In genomic region chr9:120184499-120184898, GRCm38 (mm10) we compare ENCODE assay signal across 9 mouse cellular contexts. TPM values are rescaled to one million over a fixed set of nuclear protein-coding genes. Genes with fewer than 3 reads are reported as not detected.
A peak's percentile ranks its signal among the peaks of the same experiment; 100 is the strongest.
DNase-seq lines count a peak whose midpoint lies in the region; ATAC-seq and TF ChIP-seq lines count a peak whose summit lies in the region.
"Had no signal": no experiment of that assay in that cellular context is flagged by ENCODE, and none has a peak within 500 bp of the region (broad histone marks: within the 10 kb centered on the region; RNA-seq: fewer than 3 reads in every experiment).

No protein-coding gene starts in this region.

- peak; percentile 52 for TF ChIP-seq CTCF in kidney, adult 2 months (conservative IDR thresholded peaks at IDR 0.05; ENCODE audit: insufficient read depth, insufficient read length, low read depth, low read length)
- TF ChIP-seq CTCF in thymus, adult 2 months (IDR thresholded peaks at IDR 0.05; ENCODE audit: borderline replicate concordance, control insufficient read depth, extremely low read depth, insufficient read depth, low read length, poor library complexity) = no peak

- no peak overlapping the region for H3K4me2 ChIP-seq in kidney, embryonic 14.5 days (replicated peaks; ENCODE audit: low read depth, low read length)
- H3K4me2 ChIP-seq in embryonic facial prominence, embryonic 14.5 days (ENCODE audit: low read depth, low read length) = no peak overlapping the region
- H3K4me2 ChIP-seq in hindbrain, embryonic 14.5 days (replicated peaks) = peak overlapping the region; percentile 2; the same call in 1 of the 2 replicates

- H3K4me3 ChIP-seq in kidney, adult 2 months (ENCODE audit: insufficient read depth, low read depth, low read length) = no peak overlapping the region
- H3K4me3 ChIP-seq in kidney, embryonic 14.5 days (ENCODE audit: low read length) = no peak overlapping the region
- no peak overlapping the region for H3K4me3 ChIP-seq in embryonic facial prominence, embryonic 14.5 days (ENCODE audit: low read depth, low read length)
- no peak overlapping the region for H3K4me3 ChIP-seq in hindbrain, embryonic 14.5 days (replicated peaks; ENCODE audit: low read length)
- H3K4me3 ChIP-seq in thymus, adult 2 months (ENCODE audit: control insufficient read depth, insufficient read depth, low read length) = no peak overlapping the region

- H3K9ac ChIP-seq in kidney, embryonic 14.5 days (ENCODE audit: low read depth, low read length) = no peak overlapping the region
- no peak overlapping the region for H3K9ac ChIP-seq in embryonic facial prominence, embryonic 14.5 days (ENCODE audit: low read depth, low read length)
- 0 out of 2 replicates have a peak overlapping the region, but pooled peaks have one; percentile 0 for H3K9ac ChIP-seq in hindbrain, embryonic 14.5 days

- no peak for ATAC-seq in kidney, embryonic 14.5 days (ENCODE audit: low FRiP score, low TSS enrichment)
- no peak for ATAC-seq in embryonic facial prominence, embryonic 14.5 days (ENCODE audit: low read depth)
- no peak for ATAC-seq in hindbrain, embryonic 14.5 days (ENCODE audit: low FRiP score)

- H3K4me1 ChIP-seq in kidney, adult 2 months (ENCODE audit: control insufficient read depth, insufficient read depth, low read length) = no peaks in the 10 kb centered on the region
- no peaks in the 10 kb centered on the region for H3K4me1 ChIP-seq in kidney, embryonic 14.5 days (ENCODE audit: control insufficient read depth, insufficient read depth, low read length)
- no peaks in the 10 kb centered on the region for H3K4me1 ChIP-seq in embryonic facial prominence, embryonic 14.5 days (ENCODE audit: control insufficient read depth, insufficient read depth, low read length)
- H3K4me1 ChIP-seq in hindbrain, embryonic 14.5 days (replicated peaks; ENCODE audit: control insufficient read depth, insufficient read depth, low read length) = no peaks in the 10 kb centered on the region
- no peaks in the 10 kb centered on the region for H3K4me1 ChIP-seq in thymus, adult 2 months (replicated peaks; ENCODE audit: control insufficient read depth, insufficient read depth, low read length)

- intact Hi-C loops in left cerebral cortex, postnatal 4 days (cut with DNase I) = loop anchor here (10.0 kb wide), 1 partner anchor 240 kb away; no protein-coding TSS in a partner anchor

- H3K36me3 ChIP-seq in kidney, adult 2 months (ENCODE audit: control insufficient read depth, insufficient read depth, low read length) = no peaks in the 10 kb centered on the region
- no peaks in the 10 kb centered on the region for H3K36me3 ChIP-seq in kidney, embryonic 14.5 days (ENCODE audit: control insufficient read depth, insufficient read depth, low read length)
- no peaks in the 10 kb centered on the region for H3K36me3 ChIP-seq in embryonic facial prominence, embryonic 14.5 days (ENCODE audit: control insufficient read depth, insufficient read depth, low read length)
- no peaks in the 10 kb centered on the region for H3K36me3 ChIP-seq in hindbrain, embryonic 14.5 days (replicated peaks; ENCODE audit: control insufficient read depth, insufficient read depth)
- H3K36me3 ChIP-seq in thymus, adult 2 months (ENCODE audit: control insufficient read depth, insufficient read depth, low read length) = no peaks in the 10 kb centered on the region

- peak; percentile 18 for DNase-seq in kidney, adult 2 months
- peak; percentile 71 for DNase-seq in adrenal gland, postnatal 14 days
- peak; percentile 73 for DNase-seq in embryonic facial prominence, embryonic 14.5 days (ENCODE audit: low spot score)
- peak; percentile 73 for DNase-seq in hindbrain, embryonic 14.5 days (ENCODE audit: low spot score)
- DNase-seq in left cerebral cortex, postnatal 4 days = peak; percentile 60
- DNase-seq in retina, embryonic 14.5 days (ENCODE audit: low spot score) = peak; percentile 73
- DNase-seq in thymus, adult 2 months = no peak

- H3K27ac ChIP-seq in kidney, adult 2 months (ENCODE audit: insufficient read depth, low read depth, low read length) = no peak overlapping the region
- no peak overlapping the region for H3K27ac ChIP-seq in kidney, embryonic 14.5 days (ENCODE audit: low read depth, low read length)
- H3K27ac ChIP-seq in embryonic facial prominence, embryonic 14.5 days (replicated peaks; ENCODE audit: low read depth, low read length) = no peak overlapping the region
- H3K27ac ChIP-seq in hindbrain, embryonic 14.5 days = no peak overlapping the region
- no peak overlapping the region for H3K27ac ChIP-seq in thymus, adult 2 months (ENCODE audit: control insufficient read depth, insufficient read depth, low read length)

- WGBS in kidney, adult 2 months = 22% methylated on average over 13 of the region's 13 CpGs
- 27% methylated on average over 13 of the region's 13 CpGs for WGBS in kidney, embryonic 14.5 days
- WGBS in embryonic facial prominence, embryonic 14.5 days = 28% methylated on average over 13 of the region's 13 CpGs
- WGBS in hindbrain, embryonic 14.5 days = 36% methylated on average over 13 of the region's 13 CpGs
- WGBS in thymus, adult 2 months = 40% methylated on average over 13 of the region's 13 CpGs

- TF ChIP-seq POLR2A in kidney, adult 2 months (IDR thresholded peaks at IDR 0.05; ENCODE audit: low read depth, low read length) = no peak
- no peak for TF ChIP-seq POLR2A in thymus, adult 2 months (IDR thresholded peaks at IDR 0.05; ENCODE audit: control insufficient read depth, extremely low read depth, insufficient read depth, low read length, poor library complexity)

- no peaks in the 10 kb centered on the region for H3K27me3 ChIP-seq in kidney, adult 2 months (replicated peaks; ENCODE audit: control insufficient read depth, insufficient read depth, low read length)
- H3K27me3 ChIP-seq in kidney, embryonic 14.5 days (ENCODE audit: control insufficient read depth, insufficient read depth, low read length) = no peaks in the 10 kb centered on the region
- H3K27me3 ChIP-seq in embryonic facial prominence, embryonic 14.5 days (replicated peaks; ENCODE audit: control insufficient read depth, insufficient read depth, low read length) = no peaks in the 10 kb centered on the region
- no peaks in the 10 kb centered on the region for H3K27me3 ChIP-seq in hindbrain, embryonic 14.5 days (ENCODE audit: control insufficient read depth, insufficient read depth, low read length)
- no peaks in the 10 kb centered on the region for H3K27me3 ChIP-seq in thymus, adult 2 months (ENCODE audit: control insufficient read depth, insufficient read depth, low read length)

- no peaks in the 10 kb centered on the region for H3K9me3 ChIP-seq in kidney, embryonic 14.5 days (ENCODE audit: control insufficient read depth, low read length)
- H3K9me3 ChIP-seq in embryonic facial prominence, embryonic 14.5 days (ENCODE audit: control insufficient read depth, low read length) = no peaks in the 10 kb centered on the region
- no peaks in the 10 kb centered on the region for H3K9me3 ChIP-seq in hindbrain, embryonic 14.5 days (ENCODE audit: control insufficient read depth, low read length)

RNA-seq across cellular contexts. Expression of gene Mobp, which starts 35.0 kb away (rescaled TPM):
- polyA plus RNA-seq in kidney, adult 2 months (2012; rRNA removed) = not detected in 2 replicates
- not detected in 2 replicates for polyA plus RNA-seq in kidney, embryonic 14.5 days (2014; fragmentation: Nextera tagmentation; extraction: Ambion mirVana)
- 0.15 TPM in 1 of 2 replicates, not detected in the other for total RNA-seq in adrenal gland, postnatal 14 days (2021)
- 0.08 TPM in 1 of 2 replicates, not detected in the other for polyA plus RNA-seq in embryonic facial prominence, embryonic 14.5 days (2014; fragmentation: Nextera tagmentation; extraction: Ambion mirVana)
- 0.08 and 0.15 TPM in 2 replicates for polyA plus RNA-seq in hindbrain, embryonic 14.5 days (2014; fragmentation: Nextera tagmentation; extraction: Ambion mirVana)
- total RNA-seq in left cerebral cortex, postnatal 4 days (2021) = under 1 TPM; 0.16 to 0.20 TPM
- 0.48 TPM in 1 of 2 replicates, not detected in the other for polyA plus RNA-seq in thymus, adult 2 months (2012; rRNA removed)
- polyA plus RNA-seq: lung, embryonic 16.5 days had no signal

RNA-seq across cellular contexts. Expression of gene Rpsa, which starts 57.0 kb away (rescaled TPM):
- 1,195 and 1,310 TPM in 2 replicates for polyA plus RNA-seq in kidney, adult 2 months (2012; rRNA removed)
- polyA plus RNA-seq in kidney, embryonic 14.5 days (2014; fragmentation: Nextera tagmentation; extraction: Ambion mirVana) = 2,066 and 2,566 TPM in 2 replicates
- 729 and 883 TPM in 2 replicates for total RNA-seq in adrenal gland, postnatal 14 days (2021)
- polyA plus RNA-seq in embryonic facial prominence, embryonic 14.5 days (2014; fragmentation: Nextera tagmentation; extraction: Ambion mirVana) = 1,998 and 2,049 TPM in 2 replicates
- 1,110 and 1,180 TPM in 2 replicates for polyA plus RNA-seq in hindbrain, embryonic 14.5 days (2014; fragmentation: Nextera tagmentation; extraction: Ambion mirVana)
- total RNA-seq in left cerebral cortex, postnatal 4 days (2021) = 1,000 to 10,000 TPM in 1 of 2 experiments, 100 to 1,000 TPM in 1; 996 to 1,006 TPM
- polyA plus RNA-seq in thymus, adult 2 months (2012; rRNA removed) = 5,416 and 5,545 TPM in 2 replicates
